Comparison of ENCODE assay signal across 8 mouse cellular contexts in the genomic region with DNA sequence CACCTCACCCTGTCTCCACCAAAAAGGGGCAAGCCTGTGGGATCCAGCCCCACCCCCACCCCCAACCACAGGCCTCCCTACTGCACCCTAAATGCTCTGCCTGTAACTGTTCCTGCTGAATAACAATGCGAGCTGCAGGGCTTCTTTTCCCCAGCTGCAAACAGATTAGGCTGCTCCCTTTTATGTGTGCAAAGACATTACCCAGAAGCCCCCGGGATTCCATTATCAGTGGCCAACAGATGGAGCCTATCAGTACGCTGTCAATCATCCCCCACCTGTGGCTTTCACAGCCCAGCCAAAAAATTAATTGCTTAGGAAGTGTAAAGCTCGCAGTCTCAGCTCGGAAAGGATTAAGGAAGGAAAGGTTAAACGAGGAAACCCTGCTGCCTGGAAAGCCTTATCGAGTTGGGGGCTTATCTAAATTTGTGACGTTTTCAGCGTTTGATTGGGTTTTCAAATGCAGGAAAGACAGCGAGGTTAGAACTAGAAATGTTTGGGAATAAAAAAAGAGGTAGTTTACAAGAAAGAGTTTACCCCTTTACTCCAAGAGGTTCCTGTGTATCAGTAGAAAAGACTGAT.
DNase-seq lines count a peak whose midpoint lies in the region; ATAC-seq and TF ChIP-seq lines count a peak whose summit lies in the region.

No protein-coding gene starts in this region.

- WGBS in intestine, embryonic 14.5 days = 0% methylated on average over 10 of the region's 10 CpGs
- WGBS in intestine, postnatal 0 days = 1% methylated on average over 10 of the region's 10 CpGs
- WGBS in liver, embryonic 11.5 days = under 1% methylated on average over 10 of the region's 10 CpGs
- WGBS in stomach, embryonic 15.5 days = under 1% methylated on average over 10 of the region's 10 CpGs

- ATAC-seq in intestine, embryonic 14.5 days (replicated peaks; ENCODE audit: low FRiP score, low TSS enrichment, low read depth) = peak; percentile 40; the same call in 1 of the 2 replicates
- ATAC-seq in intestine, postnatal 0 days = no peak
- peak; percentile 96 for ATAC-seq in liver, embryonic 11.5 days (replicated peaks; ENCODE audit: low FRiP score)
- ATAC-seq in stomach, embryonic 15.5 days (ENCODE audit: insufficient read depth, low FRiP score, low read depth) = peak; percentile 92

- no peak for TF ChIP-seq CTCF in intestine, postnatal 0 days (IDR thresholded peaks at IDR 0.05; ENCODE audit: low read depth)

- H3K4me3 ChIP-seq in intestine, embryonic 14.5 days (ENCODE audit: low read depth, low read length) = no peak overlapping the region
- H3K4me3 ChIP-seq in intestine, postnatal 0 days (ENCODE audit: low read depth, low read length) = no peak overlapping the region
- H3K4me3 ChIP-seq in liver, embryonic 11.5 days (ENCODE audit: low read depth, low read length) = peak overlapping the region; percentile 28
- H3K4me3 ChIP-seq in stomach, embryonic 15.5 days (replicated peaks) = no peak overlapping the region

- intact Hi-C loops in gastrocnemius, postnatal 36 days (cut with DNase I) = no loop called here

- no peaks in the 10 kb centered on the region for H3K9me3 ChIP-seq in intestine, embryonic 14.5 days (ENCODE audit: control insufficient read depth, low read length)
- H3K9me3 ChIP-seq in intestine, postnatal 0 days (ENCODE audit: control insufficient read depth) = no peaks in the 10 kb centered on the region
- no peaks in the 10 kb centered on the region for H3K9me3 ChIP-seq in liver, embryonic 11.5 days (ENCODE audit: control insufficient read depth, low read length)
- no peaks in the 10 kb centered on the region for H3K9me3 ChIP-seq in stomach, embryonic 15.5 days

- H3K9ac ChIP-seq in intestine, embryonic 14.5 days (ENCODE audit: low read length) = no peak overlapping the region
- H3K9ac ChIP-seq in intestine, postnatal 0 days (ENCODE audit: low read depth, low read length) = no peak overlapping the region
- no peak overlapping the region for H3K9ac ChIP-seq in liver, embryonic 11.5 days (ENCODE audit: low read depth, low read length)
- H3K9ac ChIP-seq in stomach, embryonic 15.5 days = no peak overlapping the region

- no peak overlapping the region for H3K27ac ChIP-seq in intestine, embryonic 14.5 days (ENCODE audit: low read depth)
- H3K27ac ChIP-seq in intestine, postnatal 0 days (ENCODE audit: low read depth, low read length) = no peak overlapping the region
- peak overlapping the region; percentile 74 for H3K27ac ChIP-seq in liver, embryonic 11.5 days (ENCODE audit: low read depth, low read length)
- no peak overlapping the region for H3K27ac ChIP-seq in stomach, embryonic 15.5 days

- H3K36me3 ChIP-seq in intestine, embryonic 14.5 days (ENCODE audit: control insufficient read depth, insufficient read depth, low read length) = no peaks in the 10 kb centered on the region
- no peaks in the 10 kb centered on the region for H3K36me3 ChIP-seq in intestine, postnatal 0 days (ENCODE audit: control insufficient read depth, insufficient read depth)
- H3K36me3 ChIP-seq in liver, embryonic 11.5 days (ENCODE audit: control insufficient read depth, insufficient read depth, low read length) = no peaks in the 10 kb centered on the region
- H3K36me3 ChIP-seq in stomach, embryonic 15.5 days = no peaks in the 10 kb centered on the region

- H3K27me3 ChIP-seq in intestine, embryonic 14.5 days (replicated peaks; ENCODE audit: control insufficient read depth, insufficient read depth, low read length) = no peaks in the 10 kb centered on the region
- no peaks in the 10 kb centered on the region for H3K27me3 ChIP-seq in intestine, postnatal 0 days (replicated peaks; ENCODE audit: control insufficient read depth, insufficient read depth, low read length)
- H3K27me3 ChIP-seq in liver, embryonic 11.5 days (replicated peaks; ENCODE audit: control insufficient read depth, insufficient read depth, low read length) = no peaks in the 10 kb centered on the region
- H3K27me3 ChIP-seq in stomach, embryonic 15.5 days (replicated peaks) = no peaks in the 10 kb centered on the region

- H3K4me2 ChIP-seq in intestine, embryonic 14.5 days (ENCODE audit: low read length) = peak overlapping the region; percentile 21
- H3K4me2 ChIP-seq in intestine, postnatal 0 days (replicated peaks; ENCODE audit: low read depth) = no peak overlapping the region; the same call in 1 of the 2 replicates
- peak overlapping the region; percentile 59 for H3K4me2 ChIP-seq in liver, embryonic 11.5 days
- peak overlapping the region; percentile 35 for H3K4me2 ChIP-seq in stomach, embryonic 15.5 days

- no peak for DNase-seq in intestine, embryonic 14.5 days (ENCODE audit: low spot score)
- DNase-seq in brain, adult 2 months (ENCODE audit: low read depth, low spot score) = peak; percentile 58
- peak; percentile 57 for DNase-seq in forelimb bud, embryonic 11.5 days (ENCODE audit: low read depth, low spot score)
- DNase-seq in liver, embryonic 11.5 days (ENCODE audit: low spot score) = peak; percentile 71
- DNase-seq in adipocyte (ENCODE audit: low spot score) = no peak
- DNase-seq in gastrocnemius, postnatal 36 days = no peak

- H3K4me1 ChIP-seq in intestine, embryonic 14.5 days (replicated peaks; ENCODE audit: control insufficient read depth, insufficient read depth, low read length) = no peaks in the 10 kb centered on the region
- no peaks in the 10 kb centered on the region for H3K4me1 ChIP-seq in intestine, postnatal 0 days (replicated peaks; ENCODE audit: control insufficient read depth, insufficient read depth, low read length)
- H3K4me1 ChIP-seq in liver, embryonic 11.5 days (replicated peaks; ENCODE audit: control insufficient read depth, insufficient read depth, low read length) = peaks cover 6% of the 10 kb centered on the region; the same call in 1 of the 2 replicates
- no peaks in the 10 kb centered on the region for H3K4me1 ChIP-seq in stomach, embryonic 15.5 days

Comparison
In these comparisons a context has a peak if more than half of its experiments do, and no peak if none do; other contexts are left out.
1. DNase-seq: peak in brain, adult 2 months (single experiment), forelimb bud, embryonic 11.5 days (single experiment) and liver, embryonic 11.5 days (single experiment); none in intestine, embryonic 14.5 days (single experiment), adipocyte (single experiment) and gastrocnemius, postnatal 36 days (0 of 2).